Mouse (Mus musculus): ENCODE results near the gene Agrp.

The Agrp gene

DNA sequence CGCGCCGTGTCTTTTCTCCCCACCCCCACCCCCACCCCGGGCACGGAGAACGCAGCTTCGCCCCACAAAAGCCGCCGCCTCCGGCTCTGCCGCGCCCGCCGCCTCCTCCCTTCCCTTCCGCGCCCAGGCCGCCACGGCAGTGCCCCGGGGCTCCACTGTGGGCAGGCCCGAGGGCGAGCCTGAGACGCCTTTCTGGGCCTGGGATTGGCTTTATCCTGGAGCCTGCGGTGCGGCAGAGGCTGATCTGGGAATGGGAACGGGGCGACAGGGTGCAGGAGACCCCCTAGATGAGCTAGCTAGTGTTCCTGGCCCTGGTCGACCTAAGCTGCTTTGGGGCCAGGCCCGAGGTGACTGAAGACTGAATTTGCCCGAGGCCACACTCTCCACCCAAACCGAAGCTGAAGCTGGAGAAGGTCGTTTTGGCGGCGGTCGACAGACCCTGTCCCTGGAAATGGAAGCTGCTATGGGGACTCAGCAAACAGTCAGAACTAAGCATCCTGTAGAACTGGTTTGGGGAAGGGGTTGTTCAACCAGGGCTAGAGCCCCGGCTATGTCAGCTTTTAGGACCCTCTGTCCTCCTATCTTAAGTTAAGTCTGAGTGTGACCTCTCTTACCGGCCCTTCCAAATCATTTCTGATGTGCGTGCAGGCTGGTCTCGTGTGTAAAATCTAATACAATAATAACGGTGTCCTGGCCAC, 31.6 kb downstream of the Agrp start:
- in situ Hi-C loops (cut with MboI; ENCODE audit: unreplicated experiment in 2 of 2): loop anchor here (5.0 to 10.0 kb wide), 3 partner anchors 82 to 449 kb away; partner anchors contain the start of genes Carmil2 (in 1 of the 2), Ctrl (in 1 of the 2), Nfatc3 (in 1 of the 2) and Psmb10 (in 1 of the 2)

GRCm38 (mm10) chr8:105604804-105605381, 32.3 kb downstream of the Agrp start, which contains the start of gene Ripor1:
Gene Ripor1, plus strand, starts transcription at chr8:105605255.
- in situ Hi-C loops (cut with MboI; ENCODE audit: unreplicated experiment in 2 of 2): loop anchor here (5.0 to 10.0 kb wide), 3 partner anchors 82 to 450 kb away; partner anchors contain the start of genes Carmil2 (in 1 of the 2), Ctrl (in 1 of the 2), Nfatc3 (in 1 of the 2) and Psmb10 (in 1 of the 2)

DNA sequence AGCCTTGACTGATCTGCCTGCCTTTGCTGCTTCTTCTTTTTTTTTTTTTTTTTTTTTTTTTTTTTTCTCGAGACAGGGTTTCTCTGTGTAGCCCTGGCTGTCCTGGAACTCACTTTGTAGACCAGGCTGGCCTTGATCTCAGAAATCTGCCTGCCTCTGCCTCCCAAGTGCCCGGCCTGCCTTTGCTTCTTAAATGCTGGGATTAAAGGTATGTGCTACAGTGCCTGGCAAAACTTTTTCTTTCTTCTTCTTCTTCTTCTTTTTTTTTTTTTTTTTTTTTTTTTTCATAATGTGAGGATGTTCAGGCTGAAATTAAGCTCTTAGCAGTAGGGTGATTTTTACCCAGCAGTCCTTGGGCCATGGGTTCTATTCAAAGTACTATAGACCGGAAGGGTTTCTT, 34.7 kb downstream of the Agrp start:
- in situ Hi-C loops (cut with MboI; ENCODE audit: unreplicated experiment in 2 of 2): loop anchor here (10.0 kb wide), 2 partner anchors 332 to 452 kb away; partner anchors contain the start of genes Ctrl (in 1 of the 2), Nfatc3 (in 1 of the 2) and Psmb10 (in 1 of the 2)

DNA sequence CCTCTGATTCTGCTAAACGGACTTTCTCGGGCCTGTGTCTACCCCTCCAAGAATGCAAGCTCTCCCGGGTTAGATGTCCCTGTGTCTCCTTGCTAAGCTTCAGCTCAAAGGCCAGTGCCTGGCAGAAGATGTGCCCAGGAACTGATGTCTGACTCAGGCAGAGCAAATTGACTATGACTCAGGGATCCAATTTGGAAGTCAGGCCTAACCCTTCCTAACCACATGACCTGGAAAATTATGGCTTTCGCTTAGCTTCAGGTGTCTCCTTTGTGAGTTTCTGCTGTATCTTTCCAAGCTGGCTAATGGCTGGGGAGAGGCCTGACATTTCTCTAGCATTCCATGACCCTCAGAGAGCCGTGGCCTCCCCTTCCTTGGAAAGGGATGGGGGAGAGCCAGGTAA, 35.9 kb downstream of the Agrp start:
- in situ Hi-C loops (cut with MboI; ENCODE audit: unreplicated experiment in 2 of 2): loop anchor here (10.0 kb wide), 2 partner anchors 334 to 454 kb away; partner anchors contain the start of genes Ctrl (in 1 of the 2), Nfatc3 (in 1 of the 2) and Psmb10 (in 1 of the 2)

- in situ Hi-C loops (cut with MboI; ENCODE audit: unreplicated experiment in 2 of 2): loop anchor here (5.0 kb wide), 2 partner anchors 89 to 189 kb away; partner anchors contain the start of gene Carmil2 (in 1 of the 2)
Measured at GRCm38 (mm10) chr8:105598777-105599176, 38.4 kb downstream of the Agrp start.

GRCm38 (mm10) chr8:105596362-105597034, 40.7 kb downstream of the Agrp start:
- in situ Hi-C loops (cut with MboI; ENCODE audit: unreplicated experiment in 2 of 2): loop anchor here (5.0 kb wide), 2 partner anchors 91 to 191 kb away; partner anchors contain the start of gene Carmil2 (in 1 of the 2)

DNA sequence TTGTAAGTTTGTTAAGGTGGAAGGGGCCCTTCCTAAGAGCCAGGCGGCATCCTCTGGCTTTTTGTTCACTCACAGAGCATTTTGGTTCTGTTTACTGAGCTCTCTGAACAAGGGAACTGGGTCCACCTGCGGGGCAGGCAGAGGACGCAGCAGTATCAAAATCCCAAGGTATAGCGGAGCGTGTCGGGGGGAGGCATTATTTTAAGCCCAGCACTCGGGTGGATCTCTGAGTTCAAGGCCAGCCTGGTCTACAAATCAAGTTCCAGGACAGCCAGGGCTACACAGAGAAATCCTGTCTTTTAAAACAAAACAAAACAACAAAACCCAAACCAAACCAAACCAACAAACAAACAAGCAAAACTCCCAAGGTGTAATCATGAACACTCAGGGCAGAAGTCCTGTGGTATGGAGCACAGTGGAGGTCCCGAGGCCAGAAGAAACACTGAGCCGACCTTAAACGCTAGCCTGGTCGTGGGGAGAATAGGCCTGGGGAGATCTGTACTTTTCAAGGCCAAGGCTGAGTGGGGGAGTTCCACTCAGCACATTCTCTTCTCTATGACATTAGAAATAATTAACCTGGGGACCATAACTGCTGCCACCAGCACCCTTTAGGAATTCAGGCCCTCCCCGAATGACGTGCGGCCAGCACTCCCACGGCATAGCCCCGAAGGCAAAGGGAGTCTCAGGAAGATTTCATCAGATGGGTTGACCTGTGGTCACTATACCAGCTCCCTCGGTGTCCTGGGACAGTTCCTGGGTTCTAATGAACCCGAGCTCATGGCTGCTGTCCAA, 42.5 kb downstream of the Agrp start:
- in situ Hi-C loops (cut with MboI; ENCODE audit: unreplicated experiment in 2 of 2): loop anchor here (5.0 kb wide), 2 partner anchors 93 to 193 kb away; partner anchors contain the start of gene Carmil2 (in 1 of the 2)

DNA sequence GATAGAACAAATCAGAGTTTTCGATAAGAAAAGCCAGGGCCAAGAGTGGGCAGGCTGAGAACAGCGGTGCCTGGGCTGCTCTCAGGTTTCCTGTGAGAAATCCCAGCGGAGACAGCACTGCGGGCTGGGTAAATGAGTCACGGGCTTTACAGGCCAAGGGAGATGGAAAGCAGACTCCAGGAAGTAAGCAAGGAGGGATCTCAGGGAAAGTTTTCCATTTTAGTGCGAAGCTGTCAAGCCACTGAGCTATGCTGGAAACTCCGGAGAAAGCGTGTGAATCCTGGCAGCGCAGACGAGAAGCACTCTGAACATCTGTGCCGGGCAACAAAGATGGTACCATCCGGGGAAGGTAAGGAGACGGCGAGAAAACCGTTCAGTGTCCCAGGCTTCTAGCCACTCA, 43.3 kb downstream of the Agrp start:
- in situ Hi-C loops (cut with MboI; ENCODE audit: unreplicated experiment in 2 of 2): no loop called here

GRCm38 (mm10) chr8:105592431-105592830, 44.8 kb downstream of the Agrp start:
- in situ Hi-C loops (cut with MboI; ENCODE audit: unreplicated experiment in 2 of 2): no loop called here

- in situ Hi-C loops (cut with MboI; ENCODE audit: unreplicated experiment in 2 of 2): loop anchor here (5.0 to 10.0 kb wide), 3 partner anchors 215 to 545 kb away; no protein-coding TSS in a partner anchor
Measured at GRCm38 (mm10) chr8:105579719-105580118, 57.5 kb downstream of the Agrp start.

- in situ Hi-C loops (cut with MboI; ENCODE audit: unreplicated experiment in 2 of 2): no loop called here
Measured at GRCm38 (mm10) chr8:105575538-105575937, 61.7 kb downstream of the Agrp start.

DNA sequence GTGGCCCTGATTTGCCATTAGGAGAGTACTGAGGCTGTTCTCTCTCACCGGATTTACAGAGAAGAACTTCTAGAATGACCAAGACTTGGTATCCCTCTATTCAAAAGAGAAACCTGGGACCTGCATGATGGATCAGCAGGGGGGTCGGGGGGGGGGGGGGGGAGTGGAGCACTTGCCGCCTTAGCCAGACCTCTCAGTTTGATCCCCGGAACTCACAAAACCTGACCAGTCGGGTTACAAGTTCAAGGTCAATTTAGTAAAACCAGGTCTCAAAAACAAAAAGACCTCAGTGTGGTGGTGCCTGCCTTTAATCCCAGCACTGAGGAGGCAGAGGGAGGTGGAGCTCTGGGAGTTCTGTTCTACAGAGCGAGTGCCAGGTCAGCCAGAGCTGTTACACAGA, 62.5 kb downstream of the Agrp start:
- in situ Hi-C loops (cut with MboI; ENCODE audit: unreplicated experiment in 2 of 2): no loop called here

GRCm38 (mm10) chr8:105573427-105573826, 63.8 kb downstream of the Agrp start:
- in situ Hi-C loops (cut with MboI; ENCODE audit: unreplicated experiment in 2 of 2): no loop called here

- in situ Hi-C loops (cut with MboI; ENCODE audit: unreplicated experiment in 2 of 2): no loop called here
Measured at GRCm38 (mm10) chr8:105571810-105572209, 65.4 kb downstream of the Agrp start.

- in situ Hi-C loops (cut with MboI; ENCODE audit: unreplicated experiment in 2 of 2): no loop called here
Measured at GRCm38 (mm10) chr8:105566703-105567595, 70.2 kb downstream of the Agrp start.

DNA sequence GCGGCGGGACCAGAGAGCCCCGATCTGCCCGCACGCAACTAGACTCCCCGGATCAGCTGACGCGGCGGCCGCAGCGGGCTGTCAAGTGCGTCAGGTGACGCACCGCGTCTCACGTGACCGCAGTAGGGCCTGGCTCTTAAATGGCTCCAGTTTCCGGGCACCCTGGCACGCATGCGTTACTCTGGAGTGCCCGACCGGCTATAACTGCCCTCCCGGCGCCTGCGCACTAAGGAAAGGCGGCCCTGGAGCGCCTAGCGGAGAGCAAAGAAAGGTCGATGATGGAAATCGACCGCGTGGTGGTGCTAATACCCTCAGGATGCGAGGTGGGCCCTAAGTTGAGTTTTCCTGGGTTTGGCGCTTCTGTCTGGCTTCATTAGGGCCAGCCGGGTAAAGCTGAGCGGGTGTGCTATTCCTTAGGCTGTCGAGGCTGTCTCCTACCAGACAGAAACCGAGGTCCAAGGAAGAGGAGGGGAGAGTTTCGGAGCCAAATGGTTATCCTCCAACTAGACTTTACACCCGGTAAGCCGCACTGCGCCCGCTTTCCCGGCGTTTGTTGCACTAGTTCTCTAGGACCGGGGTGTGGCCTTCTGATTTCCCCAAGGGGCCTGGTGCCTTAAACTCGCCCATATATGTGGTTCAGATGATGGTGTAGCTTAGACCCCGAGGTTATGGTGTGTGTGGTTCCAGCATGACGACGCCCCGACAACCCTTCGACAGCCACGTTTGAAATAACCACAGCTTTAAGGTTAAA, 71.1 kb downstream of the Agrp start, which contains the start of gene Atp6v0d1:
TSS of gene Atp6v0d1 (minus strand) at position 96 of the 751 bp plus-strand sequence.
- in situ Hi-C loops (cut with MboI; ENCODE audit: unreplicated experiment in 2 of 2): no loop called here

DNA sequence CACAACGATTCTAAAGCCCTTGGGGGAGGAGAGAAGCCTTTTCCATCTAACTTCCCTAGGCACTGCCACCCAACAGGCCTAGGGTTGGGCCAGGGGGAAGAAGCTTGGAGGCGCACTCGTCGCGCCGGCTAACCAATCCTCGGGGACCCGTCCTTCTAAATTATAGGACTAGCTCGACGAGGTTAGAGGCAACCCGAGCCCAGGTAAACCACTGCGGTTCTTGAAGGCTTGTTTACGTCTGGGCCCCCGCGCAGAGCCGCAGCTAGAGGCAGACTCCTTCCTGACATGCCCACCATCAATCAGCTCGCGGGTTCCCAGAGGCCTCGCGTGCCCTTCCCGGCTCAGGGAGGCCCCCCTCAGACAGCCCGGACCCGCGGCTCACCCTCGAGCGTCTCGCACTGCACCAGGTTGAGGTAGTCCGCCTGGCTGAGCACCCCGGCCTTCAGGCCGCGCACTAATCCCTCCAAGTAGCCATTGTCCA, 71.8 kb downstream of the Agrp start:
- in situ Hi-C loops (cut with MboI; ENCODE audit: unreplicated experiment in 2 of 2): no loop called here
